1 mouse cellular context compared by ENCODE assay signal in the genomic region with DNA sequence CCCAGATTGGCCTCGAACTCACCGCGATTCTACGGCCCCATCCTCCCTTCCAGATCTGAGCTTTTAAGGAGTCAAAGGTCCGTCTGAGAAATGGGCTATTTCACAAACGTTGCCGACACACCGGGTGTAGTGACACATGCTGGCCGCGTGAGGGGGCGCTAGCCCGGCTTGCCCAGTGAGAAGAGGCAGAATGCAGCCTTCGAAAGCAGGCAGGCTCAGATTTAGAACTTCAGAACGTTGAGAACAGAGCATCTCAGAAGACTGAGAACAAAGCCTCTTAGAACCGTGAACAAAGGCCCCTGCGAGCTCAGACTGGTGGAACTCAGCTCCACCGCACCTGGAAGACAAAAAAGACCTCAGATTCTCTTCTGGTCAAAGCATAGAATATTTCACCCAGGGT.
TF ChIP-seq lines count a peak whose summit lies in the region.

No protein-coding gene starts in this region.

TF ChIP-seq in CH12.LX, 34 proteins besides CTCF, POLR2A, EP300 and RAD21:
- TF ChIP-seq ZC3H11A (IDR thresholded peaks at IDR 0.05; ENCODE audit: low read depth, low read length) (0 out of 2 replicates have a peak, but pooled peaks have one; percentile 37), TCF12 (IDR thresholded peaks at IDR 0.05; ENCODE audit: low read depth, low read length) (peak; percentile 41; the same call in 1 of the 2 replicates), SMC3 (IDR thresholded peaks at IDR 0.05; ENCODE audit: low read depth, low read length) (peak; percentile 95), NELFE (IDR thresholded peaks at IDR 0.05; ENCODE audit: low read depth, low read length) (no peak; the same call in 1 of the 2 replicates), MEF2A (IDR thresholded peaks at IDR 0.05; ENCODE audit: borderline replicate concordance, low read depth, low read length) (peak; percentile 60; the same call in 1 of the 2 replicates), GABPA (IDR thresholded peaks at IDR 0.05; ENCODE audit: insufficient replicate concordance, low read depth, low read length) (no peak), BHLHE40 (IDR thresholded peaks at IDR 0.05; ENCODE audit: low read depth, low read length) (no peak), ZMIZ1 (IDR thresholded peaks at IDR 0.05; ENCODE audit: low read depth, low read length) (no peak), MAX (IDR thresholded peaks at IDR 0.05; ENCODE audit: low read length) (peak; percentile 57), POLR2AphosphoS2 (IDR thresholded peaks at IDR 0.05; ENCODE audit: low read depth, low read length) (no peak), NRF1 (IDR thresholded peaks at IDR 0.05; ENCODE audit: low read depth, low read length) (0 out of 2 replicates have a peak, but pooled peaks have one; percentile 28), USF1 (IDR thresholded peaks at IDR 0.05; ENCODE audit: low read depth, low read length) (no peak)
TF ChIP-seq in CH12.LX: peak in this region for 6.
